Mouse (Mus musculus) frontal cortex, postnatal 36 days (tissue): ENCODE data around the gene Pard3b.

Source experiments
- DNase-seq, 2 experiments: peaks; one replicate each; pipeline ENCODE4 v3.0.0; 2022; ENCODE audit warnings: low spot score in 2 of 2

Gene Pard3b

DNA sequence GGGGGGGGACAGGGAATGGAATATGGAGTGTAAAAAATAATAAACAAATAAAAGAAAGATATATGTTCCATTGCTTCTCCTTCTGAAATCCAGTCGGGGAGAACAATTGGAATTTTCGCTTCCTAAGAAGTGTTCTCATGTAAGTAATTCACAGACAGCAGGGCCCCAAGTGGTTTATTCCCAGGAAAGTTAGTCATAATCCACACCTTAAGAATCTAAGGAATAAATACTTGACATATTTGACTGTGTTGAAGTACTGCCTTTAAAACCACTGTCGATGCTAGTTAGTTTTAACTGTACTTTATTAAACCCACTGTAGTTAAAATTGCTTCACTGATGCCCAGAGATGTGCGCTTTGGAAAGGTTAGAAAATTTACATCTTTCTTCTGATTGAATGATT lies 442.5 kb downstream of the Pard3b start:
- DNase-seq = no peak

- DNase-seq = no peak
These were observed 447.4 kb downstream of the Pard3b start for GRCm38 (mm10) chr1:62085995-62086394.

DNA sequence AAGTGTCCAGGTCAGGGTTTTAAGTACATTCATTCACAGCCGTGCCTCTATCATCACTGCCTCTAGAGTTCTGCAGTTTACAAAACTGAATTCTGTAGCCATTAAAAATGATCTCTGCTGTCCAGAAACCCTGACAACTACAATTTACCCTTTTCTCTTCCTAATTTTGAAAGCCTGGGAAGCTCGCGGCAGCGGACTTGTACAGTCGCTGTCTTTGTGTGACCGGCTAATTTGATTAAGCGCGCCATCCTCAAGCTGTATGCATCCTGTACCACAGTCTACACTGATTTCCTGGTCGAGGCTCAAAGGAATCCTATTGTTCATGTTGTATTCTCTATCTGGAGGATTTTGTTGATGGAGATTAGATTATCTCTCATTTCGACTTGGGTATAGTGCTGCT lies 448.8 kb downstream of the Pard3b start:
- DNase-seq = no peak

- no peak for DNase-seq
These were observed 456.3 kb downstream of the Pard3b start for GRCm38 (mm10) chr1:62094885-62095284.

DNA sequence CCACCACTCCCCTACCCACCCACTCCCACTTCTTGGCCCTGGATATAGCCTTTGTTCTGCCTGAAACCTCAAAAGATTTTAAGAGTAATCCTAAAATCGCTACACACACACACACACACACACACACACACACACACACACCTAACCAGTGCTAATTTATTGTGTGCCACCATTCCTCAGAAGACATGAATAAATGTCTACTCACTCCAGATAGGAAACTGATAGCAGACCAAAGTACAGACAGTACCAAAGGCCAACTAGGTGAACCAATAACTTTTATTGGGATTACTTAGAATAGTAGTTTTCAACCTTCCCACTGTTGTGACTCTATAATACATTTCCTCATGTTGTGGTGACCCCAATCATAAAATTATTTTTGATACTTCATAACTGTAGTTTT lies 483.8 kb downstream of the Pard3b start:
- DNase-seq = no peak

- DNase-seq = no peak
These were observed 490.6 kb downstream of the Pard3b start for GRCm38 (mm10) chr1:62129186-62129585.

DNA sequence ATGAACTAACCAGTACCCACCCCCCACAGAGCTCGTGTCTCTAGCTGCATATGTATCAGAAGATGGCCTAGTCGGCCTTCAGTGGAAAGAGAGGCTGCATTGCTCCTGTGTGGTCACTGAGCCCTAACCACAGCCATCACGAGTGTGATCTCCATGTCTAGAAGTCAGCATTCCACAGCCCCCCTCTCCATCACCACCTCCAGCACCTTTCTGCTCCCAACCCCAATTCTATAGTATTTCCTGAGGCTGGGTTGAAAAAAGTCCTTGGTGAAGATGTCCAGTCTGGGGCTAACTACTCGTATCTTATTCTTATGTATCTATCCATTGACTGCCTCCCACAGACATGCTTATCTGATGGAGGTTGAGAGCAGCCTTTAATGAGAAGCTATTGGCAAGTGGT lies 509.5 kb downstream of the Pard3b start:
- DNase-seq = no peak

- no peak for DNase-seq
These were observed 510.2 kb downstream of the Pard3b start for GRCm38 (mm10) chr1:62148786-62149185.

DNA sequence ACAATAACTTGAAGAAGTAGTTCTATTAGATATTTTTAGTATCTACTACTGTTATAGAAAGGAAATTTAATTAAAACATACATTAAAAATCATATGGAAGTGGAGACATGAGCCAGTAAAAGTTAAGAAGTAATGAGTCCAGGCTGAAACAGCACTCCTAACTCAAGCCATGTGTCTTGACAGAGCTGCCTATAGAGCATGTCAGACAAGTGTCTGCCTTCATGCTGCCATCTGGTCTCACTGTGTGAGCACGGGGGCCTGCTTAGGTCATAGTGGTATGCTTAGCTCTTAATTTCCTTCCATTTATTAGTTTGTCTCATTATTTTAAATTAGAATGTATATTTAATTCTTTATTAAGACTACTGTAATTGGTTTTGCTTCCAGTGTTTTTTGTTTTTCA lies 517.3 kb downstream of the Pard3b start:
- no peak for DNase-seq

DNA sequence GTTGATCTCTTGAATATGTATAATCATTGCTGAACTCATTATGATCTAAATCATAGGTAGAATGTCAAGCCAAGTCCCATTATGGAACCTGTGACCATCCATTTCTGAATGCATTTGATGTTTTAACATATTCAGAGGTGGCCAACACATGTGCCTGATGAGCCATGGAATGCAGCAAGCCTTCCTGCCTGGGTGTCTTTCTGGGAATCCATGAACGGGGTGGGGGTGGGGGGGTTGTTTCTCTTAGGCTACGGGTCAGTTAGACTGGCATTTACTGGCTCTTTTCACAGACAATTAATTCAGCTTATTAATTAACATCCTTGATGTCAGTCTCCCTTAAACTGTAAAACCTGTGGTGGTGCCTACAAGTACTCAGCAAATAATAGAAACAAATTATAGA lies 521.0 kb downstream of the Pard3b start:
- no peak for DNase-seq

DNA sequence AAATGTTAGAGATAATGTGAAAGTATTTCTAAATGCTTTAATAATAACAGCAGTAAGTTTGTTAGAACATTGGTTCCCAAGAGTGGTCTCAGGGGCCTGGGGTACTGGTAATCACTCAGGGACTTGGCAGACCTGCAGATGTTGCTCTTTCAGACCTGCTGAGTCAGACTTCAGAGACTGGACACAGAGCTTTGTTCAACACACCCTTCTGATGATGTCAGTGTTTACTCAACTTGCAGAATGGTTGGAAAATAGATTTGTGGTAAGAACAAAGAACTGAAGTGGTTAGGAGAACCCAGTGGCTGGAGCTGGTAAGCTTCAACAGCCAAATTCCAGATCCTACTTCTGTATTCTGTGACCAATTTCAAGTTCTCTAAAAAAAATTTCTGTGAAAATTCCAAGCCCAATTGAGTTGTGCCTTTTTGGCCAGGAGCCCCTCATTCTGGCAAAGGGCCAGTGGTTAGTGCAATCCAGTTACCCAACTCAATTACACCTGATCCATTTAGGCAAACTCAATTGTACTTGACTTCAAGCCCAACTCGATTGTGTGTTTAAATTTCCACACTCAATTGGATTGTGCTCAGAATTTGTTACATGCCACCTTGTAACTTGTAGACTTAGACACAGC lies 536.5 kb downstream of the Pard3b start:
- no peak for DNase-seq

GRCm38 (mm10) chr1:62181638-62182037 lies 543.0 kb downstream of the Pard3b start:
- no peak for DNase-seq

- no peak for DNase-seq
These were observed 544.0 kb downstream of the Pard3b start for GRCm38 (mm10) chr1:62182634-62183033.

- DNase-seq = no peak
These were observed 552.2 kb downstream of the Pard3b start for GRCm38 (mm10) chr1:62190786-62191185.

- DNase-seq = no peak
These were observed 558.9 kb downstream of the Pard3b start for GRCm38 (mm10) chr1:62197515-62197914.

DNA sequence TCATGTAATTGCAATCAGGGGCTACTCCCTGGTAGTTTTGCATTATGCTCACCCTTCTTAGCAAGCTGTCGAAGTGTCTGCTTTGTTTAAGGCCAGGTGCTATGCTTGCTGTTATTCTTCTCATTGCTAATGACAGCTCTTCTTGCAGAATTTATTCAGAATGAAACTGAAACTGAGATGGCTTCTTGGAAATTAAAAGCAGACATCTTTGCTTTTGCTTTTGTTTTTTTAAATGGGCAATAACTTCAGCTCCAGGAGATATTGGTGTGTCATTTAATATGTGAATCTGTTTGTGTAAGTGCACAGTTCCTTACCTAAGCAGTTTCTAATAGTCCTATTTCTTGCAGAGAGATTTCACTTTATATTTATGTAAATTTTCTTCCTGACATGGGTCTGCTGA lies 562.3 kb downstream of the Pard3b start:
- no peak for DNase-seq

DNA sequence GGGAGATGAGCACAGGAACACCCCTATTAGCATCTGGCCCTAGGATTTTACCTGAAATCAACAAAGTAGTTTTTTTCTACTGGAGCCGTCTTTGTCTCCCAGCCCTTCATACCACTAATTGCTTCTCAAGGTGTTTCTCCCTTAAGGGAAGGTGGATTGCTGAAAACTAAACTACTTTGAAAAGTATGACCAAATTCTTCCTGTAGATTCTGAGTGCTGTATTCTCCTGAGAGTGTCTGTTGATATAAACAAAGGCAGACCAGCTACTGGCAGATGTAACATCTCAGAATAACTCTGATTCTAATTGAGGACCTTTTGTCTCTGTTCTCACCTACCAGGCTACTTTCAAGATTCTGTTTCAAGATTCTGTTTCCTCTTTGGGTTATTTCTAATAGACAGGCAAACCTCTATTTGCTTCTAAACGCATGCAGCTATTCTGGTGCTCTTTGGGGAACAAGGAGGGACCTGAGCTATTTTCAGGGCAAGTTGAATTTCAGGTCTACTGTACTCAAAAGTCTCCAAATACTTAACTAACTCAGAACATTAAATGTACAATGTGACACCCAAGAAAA lies 563.1 kb downstream of the Pard3b start:
- DNase-seq = no peak

- DNase-seq = no peak
These were observed 574.7 kb downstream of the Pard3b start for GRCm38 (mm10) chr1:62213285-62213684.

GRCm38 (mm10) chr1:62215842-62216241 lies 577.2 kb downstream of the Pard3b start:
- peak; percentile 6 to 16 for DNase-seq

- DNase-seq = peak; percentile 17 to 32
These were observed 577.9 kb downstream of the Pard3b start for GRCm38 (mm10) chr1:62216568-62216967.

DNA sequence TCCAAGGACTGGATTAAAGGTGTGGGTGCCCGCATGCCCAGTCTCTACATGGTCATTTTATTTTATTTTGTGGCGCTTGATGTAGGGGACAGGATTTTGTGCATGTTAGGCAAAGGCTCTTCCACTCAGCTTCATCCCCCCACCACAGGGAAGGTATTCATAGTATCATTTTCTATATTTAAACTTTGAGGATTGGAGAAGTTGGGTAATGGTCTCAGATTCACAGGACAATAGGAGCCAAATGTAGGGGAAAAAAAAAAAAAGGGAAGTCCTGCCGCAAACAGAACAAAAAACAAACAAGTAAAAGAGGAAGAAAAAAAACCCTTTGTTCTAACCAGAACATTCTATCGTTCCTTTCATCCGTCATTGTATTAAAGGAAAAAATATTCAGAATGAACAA lies 590.5 kb downstream of the Pard3b start:
- no peak for DNase-seq

DNA sequence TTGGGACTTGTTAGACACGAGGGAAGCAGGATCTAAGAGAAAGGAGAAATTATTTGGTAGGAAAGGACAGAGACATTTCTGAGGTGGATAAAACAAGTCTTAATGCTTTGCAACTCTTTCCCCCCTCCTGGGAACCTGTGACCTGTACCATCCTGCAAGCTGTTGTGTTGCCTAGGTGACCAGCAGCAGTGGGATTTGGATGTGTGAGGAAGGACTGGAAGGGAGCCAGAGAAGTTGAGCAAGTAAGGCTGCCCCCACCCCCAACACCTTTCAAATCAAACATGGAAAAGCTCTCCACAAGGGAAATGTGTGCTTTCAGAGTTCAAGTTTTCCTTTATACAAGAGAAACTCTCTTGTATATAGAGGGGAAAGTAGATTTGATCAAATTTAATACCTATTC lies 595.4 kb downstream of the Pard3b start:
- DNase-seq = no peak

DNA sequence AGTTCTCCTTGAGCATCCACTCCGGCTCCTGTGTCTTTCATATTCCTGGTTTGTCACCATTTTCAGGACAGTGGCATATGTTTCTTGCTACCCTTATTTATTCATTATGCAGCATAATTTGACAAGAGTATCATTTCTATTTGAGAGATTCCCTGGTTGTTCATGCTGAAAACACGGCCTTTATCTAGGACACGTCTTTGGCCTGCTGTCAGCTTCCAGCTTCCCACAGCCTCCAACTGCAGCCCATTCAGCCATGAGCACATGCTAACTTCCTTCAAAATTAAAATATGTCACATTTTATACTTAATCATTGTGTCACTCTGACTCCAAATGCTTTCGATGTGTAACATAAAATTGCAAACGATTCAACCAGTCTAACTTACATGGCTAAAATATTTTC lies 596.5 kb downstream of the Pard3b start:
- DNase-seq = no peak
